Mouse (Mus musculus) urinary bladder, postnatal 0 days (tissue): ENCODE measurements around the gene Gng4. TPM values are rescaled to one million over a fixed set of nuclear protein-coding genes. Genes with fewer than 3 reads are reported as not detected.

ENCODE experiments used
- polyA plus RNA-seq: library from polyadenylated mRNA; unstranded; fragments of >200 nt; fragmentation: Nextera tagmentation; extraction: Ambion mirVana; gene quantifications from 2 replicates; pipeline ENCODE4 v1.2.1, GENCODE M21; 2015

The Gng4 gene
- polyA plus RNA-seq, result 1.3 and 1.6 TPM in 2 replicates

GRCm38 (mm10) chr13:13783894-13784419 lies at the start of gene Gng4:
Gene Gng4, plus strand, starts transcription at chr13:13784059.

Other genes with a start within 250 kb of the Gng4 start
- gene Lyst, start 193.7 kb upstream of the Gng4 start, polyA plus RNA-seq, result 2.4 and 3.3 TPM in 2 replicates
- gene B3galnt2, start 170.4 kb downstream of the Gng4 start, polyA plus RNA-seq, result 20.8 and 22.7 TPM in 2 replicates